Mouse (Mus musculus): ENCODE measurements around the gene Prpsap1. TPM values are rescaled to one million over a fixed set of nuclear protein-coding genes. Genes with fewer than 3 reads are reported as not detected.

Gene Prpsap1
- polyA plus RNA-seq, 1 experiment, result 81.0 TPM

GRCm38 (mm10) chr11:116531371-116532191 lies 37.6 kb upstream of the Prpsap1 start:
- H3K27me3 ChIP-seq (ENCODE audit: control insufficient read depth, insufficient read depth, insufficient read length), result no peaks in the 10 kb centered on the region
- H3ac ChIP-seq (ENCODE audit: control insufficient read depth, insufficient read length, low read depth), result peak overlapping the region; percentile 45
- no peak for TF ChIP-seq USF1 (IDR thresholded peaks at IDR 0.05; ENCODE audit: low read depth)
- no peak for TF ChIP-seq CEBPB (IDR thresholded peaks at IDR 0.05; ENCODE audit: low read depth)
- no peak for TF ChIP-seq MYOD1 (IDR thresholded peaks at IDR 0.05; ENCODE audit: control insufficient read depth, insufficient read length, low read depth)
- no peak for TF ChIP-seq MAX (IDR thresholded peaks at IDR 0.05)
- no peak for TF ChIP-seq CTCF (IDR thresholded peaks at IDR 0.05; ENCODE audit: control insufficient read depth, insufficient read depth, insufficient read length)
- no peak for TF ChIP-seq MYOG (IDR thresholded peaks at IDR 0.05; ENCODE audit: control insufficient read depth, extremely low read depth, insufficient read length)
- no peak for TF ChIP-seq FOSL1 (IDR thresholded peaks at IDR 0.05; ENCODE audit: insufficient read depth, low read length, poor library complexity, severe bottlenecking)
- peaks cover 13% of the 10 kb centered on the region for H3K79me2 ChIP-seq (ENCODE audit: control insufficient read depth, insufficient read depth)
- H3K4me3 ChIP-seq (ENCODE audit: insufficient read depth, poor library complexity, severe bottlenecking), result peak overlapping the region; percentile 55
- no peaks in the 10 kb centered on the region for H3K36me3 ChIP-seq (ENCODE audit: control insufficient read depth, insufficient read depth)
- H3K79me3 ChIP-seq (ENCODE audit: low read depth), result no peaks in the 10 kb centered on the region

GRCm38 (mm10) chr11:116530187-116531147 lies 36.5 kb upstream of the Prpsap1 start, which contains the start of gene Sphk1:
Sphk1 (plus strand) TSS chr11:116530925.
- Histone ChIP-seq H3K79me2 (ENCODE audit: control insufficient read depth, insufficient read depth) (peaks cover 13% of the 10 kb centered on the region), H3K4me3 (ENCODE audit: insufficient read depth, poor library complexity, severe bottlenecking) (no peak within 1 kb of the TSS), H3K36me3 (ENCODE audit: control insufficient read depth, insufficient read depth) (no peaks in the 10 kb centered on the region), H3ac (ENCODE audit: control insufficient read depth, insufficient read length, low read depth) (peak within 1 kb of the TSS; percentile 45), H3K27me3 (ENCODE audit: control insufficient read depth, insufficient read depth, insufficient read length) (no peaks in the 10 kb centered on the region), H3K79me3 (ENCODE audit: low read depth) (no peaks in the 10 kb centered on the region)
- TF ChIP-seq MYOG (IDR thresholded peaks at IDR 0.05; ENCODE audit: control insufficient read depth, extremely low read depth, insufficient read length) (no peak), FOSL1 (IDR thresholded peaks at IDR 0.05; ENCODE audit: insufficient read depth, low read length, poor library complexity, severe bottlenecking) (no peak), CEBPB (IDR thresholded peaks at IDR 0.05; ENCODE audit: low read depth) (no peak), CTCF (IDR thresholded peaks at IDR 0.05; ENCODE audit: control insufficient read depth, insufficient read depth, insufficient read length) (no peak), MAX (IDR thresholded peaks at IDR 0.05) (no peak)

GRCm38 (mm10) chr11:116528636-116529320 lies 34.8 kb upstream of the Prpsap1 start:
- TF ChIP-seq USF1 (IDR thresholded peaks at IDR 0.05; ENCODE audit: low read depth) (no peak), MYOD1 (IDR thresholded peaks at IDR 0.05; ENCODE audit: control insufficient read depth, insufficient read length, low read depth) (no peak), CEBPB (IDR thresholded peaks at IDR 0.05; ENCODE audit: low read depth) (no peak), FOSL1 (IDR thresholded peaks at IDR 0.05; ENCODE audit: insufficient read depth, low read length, poor library complexity, severe bottlenecking) (no peak), MYOG (IDR thresholded peaks at IDR 0.05; ENCODE audit: control insufficient read depth, extremely low read depth, insufficient read length) (no peak), CTCF (IDR thresholded peaks at IDR 0.05; ENCODE audit: control insufficient read depth, insufficient read depth, insufficient read length) (no peak), MAX (IDR thresholded peaks at IDR 0.05) (no peak)
- Histone ChIP-seq H3K4me3 (ENCODE audit: insufficient read depth, poor library complexity, severe bottlenecking) (no peak overlapping the region), H3K27me3 (ENCODE audit: control insufficient read depth, insufficient read depth, insufficient read length) (no peaks in the 10 kb centered on the region), H3K79me3 (ENCODE audit: low read depth) (no peaks in the 10 kb centered on the region), H3K79me2 (ENCODE audit: control insufficient read depth, insufficient read depth) (peaks cover 13% of the 10 kb centered on the region), H3ac (ENCODE audit: control insufficient read depth, insufficient read length, low read depth) (no peak overlapping the region), H3K36me3 (ENCODE audit: control insufficient read depth, insufficient read depth) (no peaks in the 10 kb centered on the region)

GRCm38 (mm10) chr11:116523699-116524189 lies 29.7 kb upstream of the Prpsap1 start:
- Histone ChIP-seq H3K36me3 (ENCODE audit: control insufficient read depth, insufficient read depth) (no peaks in the 10 kb centered on the region), H3K4me3 (ENCODE audit: insufficient read depth, poor library complexity, severe bottlenecking) (no peak overlapping the region), H3K79me2 (ENCODE audit: control insufficient read depth, insufficient read depth) (no peaks in the 10 kb centered on the region), H3K27me3 (ENCODE audit: control insufficient read depth, insufficient read depth, insufficient read length) (no peaks in the 10 kb centered on the region), H3ac (ENCODE audit: control insufficient read depth, insufficient read length, low read depth) (peak overlapping the region; percentile 42), H3K79me3 (ENCODE audit: low read depth) (no peaks in the 10 kb centered on the region)
- TF ChIP-seq MYOD1 (IDR thresholded peaks at IDR 0.05; ENCODE audit: control insufficient read depth, insufficient read length, low read depth), result no peak
- peak; percentile 95 for TF ChIP-seq USF1 (IDR thresholded peaks at IDR 0.05; ENCODE audit: low read depth)
- TF ChIP-seq MYOG (IDR thresholded peaks at IDR 0.05; ENCODE audit: control insufficient read depth, extremely low read depth, insufficient read length), result no peak
- TF ChIP-seq CTCF (IDR thresholded peaks at IDR 0.05; ENCODE audit: control insufficient read depth, insufficient read depth, insufficient read length), result no peak
- TF ChIP-seq CEBPB (IDR thresholded peaks at IDR 0.05; ENCODE audit: low read depth), result no peak
- peak; percentile 48 for TF ChIP-seq MAX (IDR thresholded peaks at IDR 0.05)
- no peak for TF ChIP-seq FOSL1 (IDR thresholded peaks at IDR 0.05; ENCODE audit: insufficient read depth, low read length, poor library complexity, severe bottlenecking)
